Mouse (Mus musculus) limb, embryonic 10.5 days (tissue): ENCODE data around the gene Espnl. TPM values are rescaled to one million over a fixed set of nuclear protein-coding genes. Genes with fewer than 3 reads are reported as not detected.

Experiments
- DNase-seq: peaks from one replicate; pipeline ENCODE4 v3.0.0-alpha.2; 2017; ENCODE audit warnings: low spot score
- H3K27ac ChIP-seq: fragments of 300-500 bp; sonication (generic); 2 replicates; pipeline ENCODE4 v1.5.1; 2016; ENCODE audit warnings: mild to moderate bottlenecking
- H3K27me3 ChIP-seq: fragments of 300-500 bp; sonication (generic); 2 replicates; pipeline ENCODE4 v1.6.1; 2016; ENCODE audit warnings: low read depth, mild to moderate bottlenecking; ENCODE audit not compliant: poor library complexity, severe bottlenecking
- H3K36me3 ChIP-seq: fragments of 300-500 bp; sonication (generic); 2 replicates; pipeline ENCODE4 v1.6.1; 2016; ENCODE audit warnings: mild to moderate bottlenecking, moderate library complexity
- H3K4me1 ChIP-seq: fragments of 300-500 bp; sonication (generic); 2 replicates; pipeline ENCODE4 v1.6.1; 2016
- H3K4me3 ChIP-seq: fragments of 300-500 bp; sonication (generic); 2 replicates; pipeline ENCODE4 v1.5.1; 2016; ENCODE audit warnings: mild to moderate bottlenecking, moderate library complexity
- H3K9me3 ChIP-seq: fragments of 300-500 bp; sonication (generic); replicated peaks from 2 replicates; pipeline ENCODE4 v1.6.1; 2016; ENCODE audit warnings: mild to moderate bottlenecking
- whole genome bisulfite sequencing: fragments of 180-500 bp; shearing (Covaris S2); methylation state at CpG from one replicate; pipeline ENCODE4 v1.1.7; 2016; 5-methylcytosine and 5-hydroxymethylcytosine counted together
- polyA plus RNA-seq: library from polyadenylated mRNA; unstranded; fragments of >200 nt; fragmentation: Nextera tagmentation; extraction: Ambion mirVana; gene quantifications from 2 replicates; pipeline ENCODE4 v1.2.1, GENCODE M21; 2016

Espnl gene
- polyA plus RNA-seq, 1 experiment from 2014 or later: not detected

- H3K27me3 ChIP-seq: no peaks in the 10 kb centered on the region
- H3K27ac ChIP-seq: no peak overlapping the region
- H3K4me1 ChIP-seq: peaks cover 12% of the 10 kb centered on the region
- no peak overlapping the region for H3K4me3 ChIP-seq
- H3K36me3 ChIP-seq: peaks cover 12% of the 10 kb centered on the region
- H3K9me3 ChIP-seq: no peaks in the 10 kb centered on the region
- 76% methylated on average over 5 of the region's 5 CpGs for WGBS
- no peak for DNase-seq
Measured at GRCm38 (mm10) chr1:91299707-91300426, 22.0 kb upstream of the Espnl start.

GRCm38 (mm10) chr1:91301206-91301920 is 20.5 kb upstream of the Espnl start:
- Histone ChIP-seq H3K4me3 (no peak overlapping the region), H3K9me3 (no peaks in the 10 kb centered on the region), H3K36me3 (peaks cover 20% of the 10 kb centered on the region), H3K27ac (no peak overlapping the region), H3K27me3 (no peaks in the 10 kb centered on the region), H3K4me1 (peaks cover 12% of the 10 kb centered on the region)
- DNase-seq: no peak
- WGBS: 90% methylated on average over 3 of the region's 3 CpGs

GRCm38 (mm10) chr1:91302021-91302420 is 19.9 kb upstream of the Espnl start:
- no peak for DNase-seq
- WGBS: 91% methylated on average over 3 of the region's 3 CpGs
- H3K9me3 ChIP-seq: no peaks in the 10 kb centered on the region

GRCm38 (mm10) chr1:91304621-91305020 is 17.3 kb upstream of the Espnl start:
- H3K27ac ChIP-seq: no peak overlapping the region
- no peaks in the 10 kb centered on the region for H3K27me3 ChIP-seq
- H3K4me1 ChIP-seq: no peaks in the 10 kb centered on the region
- peaks cover 46% of the 10 kb centered on the region for H3K36me3 ChIP-seq
- WGBS: 93% methylated on average over 4 of the region's 4 CpGs
- DNase-seq: no peak
- no peak overlapping the region for H3K4me3 ChIP-seq
- no peaks in the 10 kb centered on the region for H3K9me3 ChIP-seq

More at GRCm38 (mm10) chr1:91302021-91302420, 19.9 kb upstream of the Espnl start:
- Histone ChIP-seq H3K36me3 (peaks cover 23% of the 10 kb centered on the region), H3K27me3 (no peaks in the 10 kb centered on the region), H3K4me1 (peaks cover 12% of the 10 kb centered on the region), H3K27ac (no peak overlapping the region), H3K4me3 (no peak overlapping the region)

GRCm38 (mm10) chr1:91309366-91310085 is 12.3 kb upstream of the Espnl start:
- 93% methylated on average over 13 of the region's 13 CpGs for WGBS
- Histone ChIP-seq H3K36me3 (peaks cover 71% of the 10 kb centered on the region), H3K27ac (no peak overlapping the region)

GRCm38 (mm10) chr1:91312273-91312672 is 9.6 kb upstream of the Espnl start:
- no peak for DNase-seq
- Histone ChIP-seq H3K4me3 (no peak overlapping the region), H3K27me3 (no peaks in the 10 kb centered on the region), H3K9me3 (no peaks in the 10 kb centered on the region), H3K27ac (no peak overlapping the region), H3K4me1 (peaks cover 7% of the 10 kb centered on the region), H3K36me3 (peaks cover 51% of the 10 kb centered on the region)
- 90% methylated on average over 4 of the region's 4 CpGs for WGBS

More at GRCm38 (mm10) chr1:91309366-91310085, 12.3 kb upstream of the Espnl start:
- no peak overlapping the region for H3K4me3 ChIP-seq
- no peak for DNase-seq
- no peaks in the 10 kb centered on the region for H3K27me3 ChIP-seq
- H3K4me1 ChIP-seq: peaks cover 7% of the 10 kb centered on the region
- no peaks in the 10 kb centered on the region for H3K9me3 ChIP-seq

- WGBS: 63% methylated on average over 5 of the region's 5 CpGs
- DNase-seq: no peak
- Histone ChIP-seq H3K4me1 (peaks cover 7% of the 10 kb centered on the region), H3K4me3 (no peak overlapping the region), H3K27ac (peak overlapping the region; percentile 56), H3K36me3 (peaks cover 44% of the 10 kb centered on the region), H3K27me3 (no peaks in the 10 kb centered on the region), H3K9me3 (no peaks in the 10 kb centered on the region)
Measured at GRCm38 (mm10) chr1:91313251-91313650, 8.6 kb upstream of the Espnl start.

GRCm38 (mm10) chr1:91317656-91318055 is 4.2 kb upstream of the Espnl start:
- no peaks in the 10 kb centered on the region for H3K9me3 ChIP-seq
- peaks cover 15% of the 10 kb centered on the region for H3K4me1 ChIP-seq
- H3K4me3 ChIP-seq: no peak overlapping the region
- no peak overlapping the region for H3K27ac ChIP-seq
- no peaks in the 10 kb centered on the region for H3K27me3 ChIP-seq
- H3K36me3 ChIP-seq: peaks cover 6% of the 10 kb centered on the region; the same call in 1 of the 2 replicates
- 88% methylated on average over 6 of the region's 6 CpGs for WGBS
- DNase-seq: no peak

- Histone ChIP-seq H3K36me3 (no peaks in the 10 kb centered on the region), H3K27me3 (no peaks in the 10 kb centered on the region), H3K4me3 (no peak overlapping the region), H3K4me1 (peaks cover 13% of the 10 kb centered on the region), H3K27ac (0 out of 2 replicates have a peak overlapping the region, but pooled peaks have one; percentile 7), H3K9me3 (no peaks in the 10 kb centered on the region)
- DNase-seq: no peak
- WGBS: 68% methylated on average over 2 of the region's 2 CpGs
Measured at GRCm38 (mm10) chr1:91324646-91325045, 2.8 kb downstream of the Espnl start.

GRCm38 (mm10) chr1:91325488-91326042 is 3.7 kb downstream of the Espnl start:
- DNase-seq: no peak
- peaks cover 13% of the 10 kb centered on the region for H3K4me1 ChIP-seq
- no peaks in the 10 kb centered on the region for H3K9me3 ChIP-seq
- H3K36me3 ChIP-seq: no peaks in the 10 kb centered on the region
- no peak overlapping the region for H3K27ac ChIP-seq
- 81% methylated on average over 4 of the region's 4 CpGs for WGBS
- H3K4me3 ChIP-seq: no peak overlapping the region
- no peaks in the 10 kb centered on the region for H3K27me3 ChIP-seq

- no peak overlapping the region; the same call in 1 of the 2 replicates for H3K27ac ChIP-seq
- peaks cover 5% of the 10 kb centered on the region for H3K4me1 ChIP-seq
- H3K9me3 ChIP-seq: no peaks in the 10 kb centered on the region
- no peaks in the 10 kb centered on the region for H3K36me3 ChIP-seq
- 65% methylated on average over 4 of the region's 4 CpGs for WGBS
- DNase-seq: no peak
- 0 out of 2 replicates have a peak, but pooled peaks cover 8% of the 10 kb centered on the region for H3K27me3 ChIP-seq
- no peak overlapping the region for H3K4me3 ChIP-seq
Measured at GRCm38 (mm10) chr1:91332102-91332501, 10.2 kb downstream of the Espnl start.

- H3K36me3 ChIP-seq: no peaks in the 10 kb centered on the region
- no peak for DNase-seq
- H3K27ac ChIP-seq: no peak overlapping the region
Measured at GRCm38 (mm10) chr1:91333582-91333981, 11.7 kb downstream of the Espnl start.

More at GRCm38 (mm10) chr1:91333582-91333981, 11.7 kb downstream of the Espnl start:
- Histone ChIP-seq H3K27me3 (0 out of 2 replicates have a peak, but pooled peaks cover 19% of the 10 kb centered on the region), H3K4me1 (peaks cover 11% of the 10 kb centered on the region), H3K9me3 (no peaks in the 10 kb centered on the region), H3K4me3 (no peak overlapping the region)
